8 mouse cellular contexts compared by ENCODE assay signal in genomic region chr1:119674984-119675383, GRCm38 (mm10). TPM values are rescaled to one million over a fixed set of nuclear protein-coding genes. Genes with fewer than 3 reads are reported as not detected.
DNase-seq lines count a peak whose midpoint lies in the region; ATAC-seq lines count a peak whose summit lies in the region.
"Had no signal": no experiment of that assay in that cellular context is flagged by ENCODE, and none has a peak within 500 bp of the region (broad histone marks: within the 10 kb centered on the region; RNA-seq: fewer than 3 reads in every experiment).

No protein-coding gene starts in this region.

- 84% methylated on average over 1 of the region's 1 CpGs for WGBS in limb, embryonic 11.5 days
- WGBS in limb, embryonic 10.5 days, result 85% methylated on average over 1 of the region's 1 CpGs
- 80% methylated on average over 1 of the region's 1 CpGs for WGBS in intestine, embryonic 15.5 days

- H3K9me3 ChIP-seq in limb, embryonic 11.5 days (ENCODE audit: control insufficient read depth, low read length), result no peaks in the 10 kb centered on the region
- H3K9me3 ChIP-seq in limb, embryonic 10.5 days (replicated peaks), result no peaks in the 10 kb centered on the region
- H3K9me3 ChIP-seq in intestine, embryonic 15.5 days, result no peaks in the 10 kb centered on the region
- H3K9me3 ChIP-seq: heart, embryonic 15.5 days had no signal

- no peaks in the 10 kb centered on the region for H3K27me3 ChIP-seq in limb, embryonic 11.5 days (ENCODE audit: control insufficient read depth, insufficient read depth, low read length)
- H3K27me3 ChIP-seq in limb, embryonic 10.5 days (ENCODE audit: low read depth, poor library complexity, severe bottlenecking), result no peaks in the 10 kb centered on the region
- no peaks in the 10 kb centered on the region for H3K27me3 ChIP-seq in intestine, embryonic 15.5 days (replicated peaks)
- H3K27me3 ChIP-seq: heart, embryonic 15.5 days had no signal

- no peak overlapping the region for H3K4me3 ChIP-seq in limb, embryonic 11.5 days (ENCODE audit: low read depth, low read length)
- no peak overlapping the region for H3K4me3 ChIP-seq in limb, embryonic 10.5 days
- H3K4me3 ChIP-seq in intestine, embryonic 15.5 days (replicated peaks), result no peak overlapping the region
- H3K4me3 ChIP-seq: heart, embryonic 15.5 days had no signal

- H3K9ac ChIP-seq in limb, embryonic 11.5 days (ENCODE audit: low read length), result no peak overlapping the region
- H3K9ac ChIP-seq in intestine, embryonic 15.5 days, result no peak overlapping the region
- H3K9ac ChIP-seq: heart, embryonic 15.5 days had no signal

- no peak overlapping the region for H3K4me2 ChIP-seq in limb, embryonic 11.5 days (ENCODE audit: low read depth, severe bottlenecking)
- no peak overlapping the region for H3K4me2 ChIP-seq in intestine, embryonic 15.5 days (replicated peaks)
- H3K4me2 ChIP-seq: heart, embryonic 15.5 days had no signal

- H3K36me3 ChIP-seq in limb, embryonic 11.5 days (ENCODE audit: control insufficient read depth, insufficient read depth, low read length), result no peaks in the 10 kb centered on the region
- H3K36me3 ChIP-seq in limb, embryonic 10.5 days, result peaks cover 35% of the 10 kb centered on the region
- no peaks in the 10 kb centered on the region for H3K36me3 ChIP-seq in intestine, embryonic 15.5 days

- ATAC-seq in limb, embryonic 11.5 days (ENCODE audit: insufficient number of reproducible peaks, low FRiP score, low TSS enrichment, low read depth), result no peak
- peak; percentile 63; the same call in 1 of the 2 replicates for ATAC-seq in intestine, embryonic 15.5 days

- DNase-seq in limb, embryonic 11.5 days (ENCODE audit: low spot score), result peak; percentile 25
- no peak for DNase-seq in limb, embryonic 10.5 days (ENCODE audit: low spot score)
- DNase-seq in NIH3T3 (ENCODE audit: low read depth), result peak; percentile 65
- DNase-seq in cerebellum, postnatal 36 days, result peak; percentile 13 to 25
- DNase-seq in lung, adult 18-20 months, result peak; percentile 9 to 29
- DNase-seq in right cerebral cortex, postnatal 4 days, result peak; percentile 34

- H3K4me1 ChIP-seq in limb, embryonic 11.5 days (ENCODE audit: control insufficient read depth, insufficient read depth, low read length), result no peaks in the 10 kb centered on the region
- no peaks in the 10 kb centered on the region for H3K4me1 ChIP-seq in limb, embryonic 10.5 days
- no peaks in the 10 kb centered on the region for H3K4me1 ChIP-seq in intestine, embryonic 15.5 days (replicated peaks)
- H3K4me1 ChIP-seq: heart, embryonic 15.5 days had no signal

- no peak overlapping the region for H3K27ac ChIP-seq in limb, embryonic 11.5 days (replicated peaks; ENCODE audit: low read depth, low read length)
- no peak overlapping the region for H3K27ac ChIP-seq in limb, embryonic 10.5 days
- H3K27ac ChIP-seq in intestine, embryonic 15.5 days, result no peak overlapping the region
- H3K27ac ChIP-seq: heart, embryonic 15.5 days had no signal

RNA-seq across cellular contexts. Expression of gene Epb41l5, which starts 26.2 kb away (rescaled TPM):
- 19.6 and 22.2 TPM in 2 replicates for polyA plus RNA-seq in limb, embryonic 11.5 days (2014; fragmentation: Nextera tagmentation; extraction: Ambion mirVana)
- 25.0 and 27.7 TPM in 2 replicates for polyA plus RNA-seq in limb, embryonic 10.5 days (2016; fragmentation: Nextera tagmentation; extraction: Ambion mirVana)
- polyA plus RNA-seq in intestine, embryonic 15.5 days (2015; fragmentation: Nextera tagmentation; extraction: Ambion mirVana), result 38.6 and 39.4 TPM in 2 replicates
